Mouse (Mus musculus) C2C12 (cell line): ENCODE results near the gene Ints13.

ENCODE experiments used
- CTCF ChIP-seq: IDR thresholded peaks from one replicate; pipeline ENCODE4 v1.5.1; 2011; ENCODE audit not compliant: control insufficient read depth, insufficient read depth, insufficient read length
- MYOG ChIP-seq: IDR thresholded peaks from one replicate; pipeline ENCODE4 v1.6.1; 2011; ENCODE audit not compliant: control insufficient read depth, insufficient read length; ENCODE audit errors: extremely low read depth
- USF1 ChIP-seq: IDR thresholded peaks from one replicate; pipeline ENCODE4 v1.6.1; 2011; ENCODE audit warnings: low read depth, mild to moderate bottlenecking, control low read depth, moderate library complexity

DNA sequence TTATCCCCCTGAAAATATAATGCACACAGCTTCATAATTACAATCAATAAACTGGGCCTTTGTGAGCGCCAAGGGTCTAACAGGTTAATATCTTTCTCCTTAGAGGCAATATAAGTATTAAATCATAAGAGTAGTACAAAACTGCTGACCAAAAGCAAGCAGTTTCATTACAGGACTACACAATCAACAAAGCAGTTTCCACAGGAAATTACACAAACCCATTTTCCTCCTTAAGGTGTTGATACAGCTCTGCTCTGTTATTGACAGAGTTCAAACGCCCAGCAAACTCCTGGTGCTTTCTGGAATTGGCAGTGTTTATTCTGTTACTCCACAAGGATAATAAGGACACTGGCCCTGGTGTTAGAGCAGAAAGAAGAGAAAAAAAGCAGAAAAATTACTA is 27.2 kb downstream of the Ints13 start:
- TF ChIP-seq CTCF, result no peak
- no peak for TF ChIP-seq MYOG
- TF ChIP-seq USF1, result no peak
